Mouse (Mus musculus) heart, embryonic 13.5 days (tissue): ENCODE data around the gene Sema3f. TPM values are rescaled to one million over a fixed set of nuclear protein-coding genes. Genes with fewer than 3 reads are reported as not detected.
A peak's percentile ranks its signal among the peaks of the same experiment; 100 is the strongest.

ENCODE experiments used
- ATAC-seq: fragments of 200-750 bp; cut with Nextera tagmentation; 2 replicates; pipeline ENCODE4 v1.8.0; 2017; ENCODE audit warnings: moderate TSS enrichment; ENCODE audit not compliant: insufficient number of reproducible peaks, low FRiP score, low TSS enrichment; ENCODE audit errors: extremely low read depth
- H3K27ac ChIP-seq: fragments of 300-500 bp; sonication (generic); replicated peaks from 2 replicates; pipeline ENCODE4 v1.5.1; 2015; ENCODE audit warnings: moderate library complexity, mild to moderate bottlenecking, inconsistent platforms
- H3K27me3 ChIP-seq: fragments of 300-500 bp; sonication (generic); replicated peaks from 2 replicates; pipeline ENCODE4 v1.6.1; 2015; ENCODE audit warnings: mild to moderate bottlenecking, inconsistent platforms
- H3K36me3 ChIP-seq: fragments of 300-500 bp; sonication (generic); 2 replicates; pipeline ENCODE4 v1.6.1; 2015; ENCODE audit warnings: mild to moderate bottlenecking, inconsistent platforms
- H3K4me1 ChIP-seq: fragments of 300-500 bp; sonication (generic); 2 replicates; pipeline ENCODE4 v1.6.1; 2015; ENCODE audit warnings: inconsistent platforms
- H3K4me2 ChIP-seq: fragments of 300-500 bp; sonication (generic); 2 replicates; pipeline ENCODE4 v1.6.1; 2015; ENCODE audit warnings: inconsistent platforms, mild to moderate bottlenecking, moderate library complexity
- H3K4me3 ChIP-seq: fragments of 300-500 bp; sonication (generic); 2 replicates; pipeline ENCODE4 v1.5.1; 2015; ENCODE audit warnings: moderate library complexity, mild to moderate bottlenecking, inconsistent platforms
- H3K9ac ChIP-seq: fragments of 300-500 bp; sonication (generic); 2 replicates; pipeline ENCODE4 v1.6.1; 2015; ENCODE audit warnings: inconsistent platforms, mild to moderate bottlenecking, moderate library complexity
- H3K9me3 ChIP-seq: fragments of 300-500 bp; sonication (generic); 2 replicates; pipeline ENCODE4 v1.6.1; 2016; ENCODE audit warnings: inconsistent platforms
- WGBS: fragments of 180-500 bp; shearing (Covaris S2); methylation state at CpG from one replicate; pipeline ENCODE4 v1.1.7; 2015; ENCODE audit warnings: mixed read lengths; 5-methylcytosine and 5-hydroxymethylcytosine counted together
- polyA plus RNA-seq: library from polyadenylated mRNA; unstranded; fragments of >200 nt; fragmentation: Nextera tagmentation; extraction: Ambion mirVana; gene quantifications from 2 replicates; pipeline ENCODE4 v1.2.1, GENCODE M21; 2015

Sema3f gene
- polyA plus RNA-seq, 1 experiment from 2014 or later, result 6.3 TPM

DNA sequence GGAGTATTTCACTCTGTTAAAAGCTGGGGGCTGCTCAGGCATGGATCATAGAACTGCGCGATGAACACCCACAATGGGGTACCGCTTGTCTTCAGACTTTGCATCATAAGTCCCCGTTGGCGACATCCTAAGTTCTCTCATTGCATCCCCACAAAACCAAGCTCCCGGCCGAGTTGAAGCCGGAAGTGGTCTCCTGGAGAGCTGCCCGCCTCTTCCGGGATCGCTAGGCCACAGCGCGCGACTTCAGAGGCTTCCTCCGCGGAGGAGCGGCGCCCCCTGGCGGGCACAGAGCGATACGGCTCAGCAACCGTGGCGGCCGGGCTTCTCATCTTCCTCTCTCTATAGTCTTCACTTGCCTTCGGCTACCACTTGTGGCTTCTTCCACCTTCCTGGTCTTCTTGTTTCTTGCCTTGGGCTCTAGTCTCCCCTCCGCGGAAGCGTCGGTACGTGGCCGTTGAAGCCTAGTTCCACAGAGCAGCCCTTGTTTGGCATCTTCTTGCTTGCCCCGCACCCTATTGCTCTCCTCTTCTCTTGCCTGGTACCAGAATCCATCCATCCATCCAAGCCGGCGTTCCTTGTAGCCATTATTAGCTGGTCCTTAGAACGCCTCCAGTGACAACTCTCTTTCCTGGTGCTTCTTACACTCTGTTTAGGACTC is 65.7 kb downstream of the Sema3f start:
- Histone ChIP-seq H3K9me3 (no peaks in the 10 kb centered on the region), H3K27ac (peak overlapping the region; percentile 62), H3K4me3 (peak overlapping the region; percentile 49), H3K36me3 (no peaks in the 10 kb centered on the region), H3K9ac (peak overlapping the region; percentile 82), H3K4me2 (peak overlapping the region; percentile 76), H3K27me3 (peaks cover 11% of the 10 kb centered on the region; the same call in 1 of the 2 replicates), H3K4me1 (peaks cover 18% of the 10 kb centered on the region)
- peak; percentile 60; the same call in 1 of the 2 replicates for ATAC-seq
- 3% methylated on average over 35 of the region's 35 CpGs for WGBS

DNA sequence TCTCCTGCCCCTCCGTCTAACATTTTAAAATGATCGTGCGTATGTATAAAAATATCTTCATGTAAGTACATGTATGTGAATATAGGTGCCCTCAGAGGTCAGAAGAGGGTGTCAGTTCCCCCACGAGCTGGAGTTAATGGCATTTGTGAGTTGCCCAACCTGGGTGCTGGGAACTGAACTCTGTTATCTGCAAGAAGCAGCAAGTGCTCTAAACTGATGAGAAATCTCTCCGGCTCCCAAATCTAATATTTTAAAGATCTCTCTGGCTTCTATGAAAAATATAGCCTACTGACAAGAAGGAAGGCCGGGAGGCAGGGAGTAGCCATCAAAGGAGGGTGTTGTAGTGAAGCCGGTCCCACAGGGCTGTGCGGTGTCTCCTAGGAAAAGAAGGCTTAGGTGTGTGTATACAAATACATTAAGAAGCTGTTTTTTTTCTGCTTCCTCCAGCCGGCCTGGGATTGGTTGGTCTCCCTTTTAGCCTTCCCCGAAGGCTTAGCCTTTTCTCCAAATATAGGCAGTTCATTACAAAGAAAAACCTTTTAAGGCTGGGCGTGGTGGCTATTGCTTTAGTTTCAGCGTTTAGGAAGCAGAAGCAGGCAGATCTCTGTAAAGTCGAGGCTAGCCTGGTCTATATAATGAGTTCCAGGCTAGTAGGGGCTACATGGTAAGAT is 66.6 kb downstream of the Sema3f start:
- Histone ChIP-seq H3K36me3 (no peaks in the 10 kb centered on the region), H3K9me3 (no peaks in the 10 kb centered on the region), H3K27ac (0 out of 2 replicates have a peak overlapping the region, but pooled peaks have one; percentile 62), H3K4me3 (peak overlapping the region; percentile 49), H3K4me1 (peaks cover 16% of the 10 kb centered on the region), H3K9ac (no peak overlapping the region; the same call in 1 of the 2 replicates), H3K4me2 (peak overlapping the region; percentile 76), H3K27me3 (peaks cover 10% of the 10 kb centered on the region; the same call in 1 of the 2 replicates)
- ATAC-seq, result no peak
- 86% methylated on average over 13 of the region's 13 CpGs for WGBS

- Histone ChIP-seq H3K9me3 (no peaks in the 10 kb centered on the region), H3K9ac (no peak overlapping the region), H3K4me1 (peaks cover 27% of the 10 kb centered on the region), H3K27ac (no peak overlapping the region), H3K36me3 (no peaks in the 10 kb centered on the region), H3K27me3 (peaks cover 10% of the 10 kb centered on the region; the same call in 1 of the 2 replicates), H3K4me2 (no peak overlapping the region), H3K4me3 (no peak overlapping the region)
- no peak for ATAC-seq
- WGBS, result 57% methylated on average over 8 of the region's 8 CpGs
Observed at GRCm38 (mm10) chr9:107641666-107642065, 68.6 kb downstream of the Sema3f start.

- no peaks in the 10 kb centered on the region for H3K36me3 ChIP-seq
- WGBS, result 25% methylated on average over 8 of the region's 8 CpGs
- H3K4me1 ChIP-seq, result peaks cover 37% of the 10 kb centered on the region
- no peaks in the 10 kb centered on the region for H3K9me3 ChIP-seq
- peaks cover 4% of the 10 kb centered on the region; the same call in 1 of the 2 replicates for H3K27me3 ChIP-seq
- H3K9ac ChIP-seq, result peak overlapping the region; percentile 44; the same call in 1 of the 2 replicates
- H3K4me2 ChIP-seq, result no peak overlapping the region
- no peak for ATAC-seq
- H3K27ac ChIP-seq, result peak overlapping the region; percentile 32; the same call in 1 of the 2 replicates
- H3K4me3 ChIP-seq, result no peak overlapping the region
Observed at GRCm38 (mm10) chr9:107640257-107640772, 70.0 kb downstream of the Sema3f start.

DNA sequence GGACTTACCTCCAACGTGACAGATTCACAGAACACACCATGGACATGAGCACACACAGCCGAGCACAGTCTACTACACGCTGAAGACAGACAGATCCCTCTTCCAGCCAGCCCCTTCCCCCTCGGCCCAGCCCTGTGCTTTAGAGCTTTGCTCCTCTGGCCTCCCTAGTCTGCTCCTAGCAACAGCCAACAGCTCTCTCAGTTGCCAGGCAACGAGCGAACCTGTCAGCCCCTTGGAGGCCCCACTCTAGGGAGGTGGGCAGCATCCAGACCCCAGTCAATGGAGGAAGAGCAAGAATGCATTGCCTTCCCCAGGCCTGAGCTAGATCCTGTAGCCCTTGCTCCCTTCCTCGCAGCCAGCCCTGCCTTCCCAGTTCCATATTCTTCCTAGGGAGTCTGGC is 73.2 kb downstream of the Sema3f start:
- peaks cover 37% of the 10 kb centered on the region for H3K4me1 ChIP-seq
- no peaks in the 10 kb centered on the region for H3K9me3 ChIP-seq
- WGBS, result 27% methylated on average over 7 of the region's 7 CpGs
- peak overlapping the region; percentile 4 for H3K4me2 ChIP-seq
- no peak overlapping the region for H3K27ac ChIP-seq
- H3K4me3 ChIP-seq, result no peak overlapping the region
- no peaks in the 10 kb centered on the region for H3K27me3 ChIP-seq
- no peak for ATAC-seq
- peaks cover 6% of the 10 kb centered on the region; the same call in 1 of the 2 replicates for H3K36me3 ChIP-seq
- peak overlapping the region; percentile 30; the same call in 1 of the 2 replicates for H3K9ac ChIP-seq

GRCm38 (mm10) chr9:107635279-107636028 is 74.8 kb downstream of the Sema3f start, which contains the start of gene Gnai2:
Gnai2 (minus strand) TSS chr9:107635367.
- no peaks in the 10 kb centered on the region for H3K9me3 ChIP-seq
- H3K27ac ChIP-seq, result peak within 1 kb of the TSS; percentile 96
- H3K9ac ChIP-seq, result peak within 1 kb of the TSS; percentile 95
- H3K36me3 ChIP-seq, result peaks cover 16% of the 10 kb centered on the region; the same call in 1 of the 2 replicates
- H3K4me3 ChIP-seq, result peak within 1 kb of the TSS; percentile 84
- WGBS, result 4% methylated on average over 38 of the region's 38 CpGs
- H3K4me1 ChIP-seq, result peaks cover 53% of the 10 kb centered on the region
- ATAC-seq, result peak; percentile 93
- no peaks in the 10 kb centered on the region for H3K27me3 ChIP-seq
- peak within 1 kb of the TSS; percentile 78 for H3K4me2 ChIP-seq

GRCm38 (mm10) chr9:107634406-107635278 is 75.6 kb downstream of the Sema3f start:
- H3K9ac ChIP-seq, result peak overlapping the region; percentile 95
- ATAC-seq, result peak; percentile 1; the same call in 1 of the 2 replicates
- peak overlapping the region; percentile 96 for H3K27ac ChIP-seq
- no peaks in the 10 kb centered on the region for H3K9me3 ChIP-seq
- H3K4me3 ChIP-seq, result peak overlapping the region; percentile 84
- H3K36me3 ChIP-seq, result peaks cover 19% of the 10 kb centered on the region; the same call in 1 of the 2 replicates
- peaks cover 59% of the 10 kb centered on the region for H3K4me1 ChIP-seq
- H3K27me3 ChIP-seq, result no peaks in the 10 kb centered on the region
- peak overlapping the region; percentile 78 for H3K4me2 ChIP-seq
- 2% methylated on average over 35 of the region's 35 CpGs for WGBS

GRCm38 (mm10) chr9:107633661-107634405 is 76.4 kb downstream of the Sema3f start:
- 2% methylated on average over 15 of the region's 15 CpGs for WGBS
- peak overlapping the region; percentile 78 for H3K4me2 ChIP-seq
- peak overlapping the region; percentile 95 for H3K9ac ChIP-seq
- peak overlapping the region; percentile 96 for H3K27ac ChIP-seq
- no peaks in the 10 kb centered on the region for H3K27me3 ChIP-seq
- peaks cover 25% of the 10 kb centered on the region; the same call in 1 of the 2 replicates for H3K36me3 ChIP-seq
- H3K9me3 ChIP-seq, result no peaks in the 10 kb centered on the region
- ATAC-seq, result no peak
- peak overlapping the region; percentile 84 for H3K4me3 ChIP-seq
- peaks cover 67% of the 10 kb centered on the region for H3K4me1 ChIP-seq

DNA sequence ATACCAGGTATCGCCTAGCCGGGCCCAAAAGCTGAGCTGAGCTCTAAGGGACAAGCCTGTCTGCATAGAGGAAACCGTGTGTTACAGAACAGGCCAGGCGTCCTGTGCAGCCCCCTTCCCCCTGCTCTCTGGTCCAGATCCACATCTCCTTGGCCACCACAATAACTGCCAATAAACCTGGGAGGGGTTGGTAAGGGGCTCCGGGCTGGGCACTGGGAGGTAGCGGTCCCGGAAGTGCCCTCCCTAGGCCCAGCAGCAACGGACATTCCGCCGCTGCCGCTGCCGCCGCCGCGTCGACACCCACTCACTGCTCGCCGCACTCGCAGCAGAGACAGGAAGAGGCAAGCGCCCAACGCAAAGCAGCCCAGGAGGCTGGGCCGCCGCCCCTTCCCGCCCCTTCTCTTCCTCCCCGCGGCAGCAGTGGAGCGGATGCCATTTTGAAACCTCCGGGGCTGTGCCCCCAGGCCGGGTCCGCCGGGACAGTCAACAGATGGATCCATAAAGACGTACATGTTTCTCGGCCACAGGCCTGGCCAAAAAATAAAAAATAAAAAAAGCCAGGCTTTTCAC is 77.1 kb downstream of the Sema3f start:
- WGBS, result 2% methylated on average over 33 of the region's 33 CpGs
- H3K27ac ChIP-seq, result peak overlapping the region; percentile 96
- peaks cover 31% of the 10 kb centered on the region; the same call in 1 of the 2 replicates for H3K36me3 ChIP-seq
- no peaks in the 10 kb centered on the region for H3K27me3 ChIP-seq
- H3K4me3 ChIP-seq, result peak overlapping the region; percentile 84
- peaks cover 73% of the 10 kb centered on the region for H3K4me1 ChIP-seq
- peak overlapping the region; percentile 78 for H3K4me2 ChIP-seq
- H3K9ac ChIP-seq, result peak overlapping the region; percentile 95
- peak; percentile 14; the same call in 1 of the 2 replicates for ATAC-seq
- no peaks in the 10 kb centered on the region for H3K9me3 ChIP-seq
